Mouse (Mus musculus): ENCODE data around the gene Gm20388.

DNA sequence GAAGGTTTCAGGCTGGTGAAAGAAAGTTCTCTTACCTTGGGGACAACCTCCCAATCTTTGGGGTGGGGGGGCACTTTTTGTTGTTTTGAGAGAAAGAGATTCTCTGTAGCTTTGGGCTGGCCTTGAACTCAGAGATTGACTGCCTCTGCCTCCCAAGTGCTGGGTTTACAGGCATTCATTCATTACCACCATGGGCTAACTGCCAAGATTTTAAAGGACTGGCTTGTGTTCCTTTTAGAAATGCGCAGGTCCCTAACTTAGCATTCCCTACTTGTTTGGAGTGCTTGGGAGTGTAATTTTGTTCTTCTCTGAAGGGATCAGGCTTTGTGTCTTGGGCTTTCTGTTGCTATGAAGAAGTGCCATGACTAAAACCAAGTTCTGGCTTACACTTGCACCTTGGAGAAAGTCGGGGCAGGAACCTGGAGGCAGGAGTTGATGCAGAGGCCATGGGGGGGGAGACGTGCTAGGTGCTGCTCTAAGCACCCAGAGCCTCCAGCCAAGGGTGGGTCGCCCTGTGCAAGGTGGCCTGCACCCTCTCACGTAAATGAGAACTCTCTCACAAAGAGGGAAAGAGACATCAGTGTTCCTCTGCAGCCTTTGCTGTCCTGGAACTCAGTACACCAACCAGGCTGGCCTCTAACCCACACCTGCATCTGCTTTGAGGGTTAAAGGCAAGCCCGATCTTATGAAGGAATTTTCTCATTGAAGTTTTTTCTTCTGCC, 3193.6 kb downstream of the Gm20388 start:
- TF ChIP-seq CTCF (IDR thresholded peaks at IDR 0.05; ENCODE audit: low read depth) (no peak), EP300 (IDR thresholded peaks at IDR 0.05; ENCODE audit: low read depth) (no peak)

Data from liver, embryonic 14.5 days (tissue).